Mouse (Mus musculus): ENCODE results near the gene Ms4a12. TPM values are rescaled to one million over a fixed set of nuclear protein-coding genes. Genes with fewer than 3 reads are reported as not detected.
"Not testable (repeated sequence)": the region's sequence is repeated elsewhere in the genome, so short reads cannot be mapped to it uniquely, and the experiment has no call there.

Ms4a12 gene
- polyA plus RNA-seq, 1 experiment = not detected

- no peak for DNase-seq (ENCODE audit: low read depth in 1 of 2, low spot score in 2 of 2)
- H3K4me1 ChIP-seq (ENCODE audit: control insufficient read depth, insufficient read depth, insufficient read length) = peaks cover 11% of the 10 kb centered on the region; the same call in 1 of the 2 replicates
- H3K4me3 ChIP-seq (ENCODE audit: extremely low read depth, insufficient read depth, insufficient read length) = peak overlapping the region; percentile 71
- WGBS = 16% methylated on average over 3 of the region's 3 CpGs
- H3K27ac ChIP-seq (ENCODE audit: insufficient read depth, low read length) = peak overlapping the region; percentile 94
- no peak; the same call in 1 of the 2 replicates for TF ChIP-seq POLR2A (IDR thresholded peaks at IDR 0.05; ENCODE audit: low read depth, low read length)
- TF ChIP-seq CTCF (IDR thresholded peaks at IDR 0.05; ENCODE audit: extremely low read depth, insufficient read depth, insufficient read length, insufficient replicate concordance) = no peak
- H3K36me3 ChIP-seq (ENCODE audit: control insufficient read depth, insufficient read depth, low read length) = peaks cover 11% of the 10 kb centered on the region; the same call in 1 of the 2 replicates
- no peaks in the 10 kb centered on the region for H3K27me3 ChIP-seq (ENCODE audit: control insufficient read depth, insufficient read depth, low read length)
Measured at GRCm38 (mm10) chr19:11263549-11263948, 31.3 kb upstream of the Ms4a12 start.

- H3K27me3 ChIP-seq (ENCODE audit: control insufficient read depth, insufficient read depth, low read length); H3K4me1 ChIP-seq (ENCODE audit: control insufficient read depth, insufficient read depth, insufficient read length); DNase-seq (ENCODE audit: low read depth in 1 of 2, low spot score in 2 of 2): not testable (repeated sequence)
- 41% methylated on average over 4 of the region's 4 CpGs for WGBS
- Histone ChIP-seq H3K4me3 (ENCODE audit: extremely low read depth, insufficient read depth, insufficient read length) (peak overlapping the region; percentile 50), H3K27ac (ENCODE audit: insufficient read depth, low read length) (peak overlapping the region; percentile 72), H3K36me3 (ENCODE audit: control insufficient read depth, insufficient read depth, low read length) (peaks cover 17% of the 10 kb centered on the region)
Measured at GRCm38 (mm10) chr19:11262932-11263331, 30.7 kb upstream of the Ms4a12 start.

- TF ChIP-seq POLR2A (IDR thresholded peaks at IDR 0.05; ENCODE audit: low read depth, low read length) (no peak), CTCF (IDR thresholded peaks at IDR 0.05; ENCODE audit: extremely low read depth, insufficient read depth, insufficient read length, insufficient replicate concordance) (no peak)
- Histone ChIP-seq H3K4me1 (ENCODE audit: control insufficient read depth, insufficient read depth, insufficient read length) (peaks cover 2% of the 10 kb centered on the region; the same call in 1 of the 2 replicates), H3K36me3 (ENCODE audit: control insufficient read depth, insufficient read depth, low read length) (peaks cover 22% of the 10 kb centered on the region), H3K4me3 (ENCODE audit: extremely low read depth, insufficient read depth, insufficient read length) (no peak overlapping the region; the same call in 1 of the 2 replicates), H3K27me3 (ENCODE audit: control insufficient read depth, insufficient read depth, low read length) (no peaks in the 10 kb centered on the region), H3K27ac (ENCODE audit: insufficient read depth, low read length) (no peak overlapping the region)
- DNase-seq (ENCODE audit: low read depth in 1 of 2, low spot score in 2 of 2) = no peak
- 8% methylated on average over 2 of the region's 2 CpGs for WGBS
Measured at GRCm38 (mm10) chr19:11261522-11261921, 29.3 kb upstream of the Ms4a12 start.

GRCm38 (mm10) chr19:11244230-11244629 lies 12.0 kb upstream of the Ms4a12 start:
- H3K36me3 ChIP-seq (ENCODE audit: control insufficient read depth, insufficient read depth, low read length) = no peaks in the 10 kb centered on the region
- H3K4me1 ChIP-seq (ENCODE audit: control insufficient read depth, insufficient read depth, insufficient read length) = peaks cover 7% of the 10 kb centered on the region
- peak overlapping the region; percentile 58 for H3K27ac ChIP-seq (ENCODE audit: insufficient read depth, low read length)
- no peaks in the 10 kb centered on the region for H3K27me3 ChIP-seq (ENCODE audit: control insufficient read depth, insufficient read depth, low read length)
- peak; percentile 36 to 59 for DNase-seq (ENCODE audit: low read depth in 1 of 2, low spot score in 2 of 2)
- no peak overlapping the region for H3K4me3 ChIP-seq (ENCODE audit: extremely low read depth, insufficient read depth, insufficient read length)
- TF ChIP-seq CTCF (IDR thresholded peaks at IDR 0.05; ENCODE audit: extremely low read depth, insufficient read depth, insufficient read length, insufficient replicate concordance) = no peak
- TF ChIP-seq POLR2A (IDR thresholded peaks at IDR 0.05; ENCODE audit: low read depth, low read length) = no peak

GRCm38 (mm10) chr19:11242560-11242959 lies 10.3 kb upstream of the Ms4a12 start:
- Histone ChIP-seq H3K4me1 (ENCODE audit: control insufficient read depth, insufficient read depth, insufficient read length) (peaks cover 7% of the 10 kb centered on the region), H3K36me3 (ENCODE audit: control insufficient read depth, insufficient read depth, low read length) (no peaks in the 10 kb centered on the region), H3K4me3 (ENCODE audit: extremely low read depth, insufficient read depth, insufficient read length) (no peak overlapping the region), H3K27me3 (ENCODE audit: control insufficient read depth, insufficient read depth, low read length) (no peaks in the 10 kb centered on the region), H3K27ac (ENCODE audit: insufficient read depth, low read length) (no peak overlapping the region)
- TF ChIP-seq CTCF (IDR thresholded peaks at IDR 0.05; ENCODE audit: extremely low read depth, insufficient read depth, insufficient read length, insufficient replicate concordance) (no peak), POLR2A (IDR thresholded peaks at IDR 0.05; ENCODE audit: low read depth, low read length) (no peak)
- 88% methylated on average over 5 of the region's 5 CpGs for WGBS
- no peak for DNase-seq (ENCODE audit: low read depth in 1 of 2, low spot score in 2 of 2)

- DNase-seq (ENCODE audit: low read depth in 1 of 2, low spot score in 2 of 2) = no peak
- Histone ChIP-seq H3K4me1 (ENCODE audit: control insufficient read depth, insufficient read depth, insufficient read length) (no peaks in the 10 kb centered on the region; the same call in 1 of the 2 replicates), H3K27ac (ENCODE audit: insufficient read depth, low read length) (no peak overlapping the region), H3K4me3 (ENCODE audit: extremely low read depth, insufficient read depth, insufficient read length) (no peak overlapping the region), H3K27me3 (ENCODE audit: control insufficient read depth, insufficient read depth, low read length) (no peaks in the 10 kb centered on the region), H3K36me3 (ENCODE audit: control insufficient read depth, insufficient read depth, low read length) (no peaks in the 10 kb centered on the region)
- no peak for TF ChIP-seq POLR2A (IDR thresholded peaks at IDR 0.05; ENCODE audit: low read depth, low read length)
- TF ChIP-seq CTCF (IDR thresholded peaks at IDR 0.05; ENCODE audit: extremely low read depth, insufficient read depth, insufficient read length, insufficient replicate concordance) = no peak
Measured at GRCm38 (mm10) chr19:11235820-11236219, 3.6 kb upstream of the Ms4a12 start.

GRCm38 (mm10) chr19:11234921-11235735 lies 2.9 kb upstream of the Ms4a12 start:
- H3K27ac ChIP-seq (ENCODE audit: insufficient read depth, low read length) = no peak overlapping the region
- no peak for DNase-seq (ENCODE audit: low read depth in 1 of 2, low spot score in 2 of 2)
- H3K4me3 ChIP-seq (ENCODE audit: extremely low read depth, insufficient read depth, insufficient read length) = no peak overlapping the region
- H3K4me1 ChIP-seq (ENCODE audit: control insufficient read depth, insufficient read depth, insufficient read length) = no peaks in the 10 kb centered on the region; the same call in 1 of the 2 replicates
- no peaks in the 10 kb centered on the region for H3K27me3 ChIP-seq (ENCODE audit: control insufficient read depth, insufficient read depth, low read length)
- WGBS = 77% methylated on average over 5 of the region's 5 CpGs
- no peaks in the 10 kb centered on the region for H3K36me3 ChIP-seq (ENCODE audit: control insufficient read depth, insufficient read depth, low read length)
- TF ChIP-seq CTCF (IDR thresholded peaks at IDR 0.05; ENCODE audit: extremely low read depth, insufficient read depth, insufficient read length, insufficient replicate concordance) (no peak), POLR2A (IDR thresholded peaks at IDR 0.05; ENCODE audit: low read depth, low read length) (no peak)
